Mouse (Mus musculus): Measurements from ENCODE around the gene Ddx42. TPM values are rescaled to one million over a fixed set of nuclear protein-coding genes. Genes with fewer than 3 reads are reported as not detected.
A peak's percentile ranks its signal among the peaks of the same experiment; 100 is the strongest.

The Ddx42 gene
- 58.1 and 66.2 TPM in 2 replicates for polyA plus RNA-seq (2015; fragmentation: Nextera tagmentation; extraction: Ambion mirVana)

DNA sequence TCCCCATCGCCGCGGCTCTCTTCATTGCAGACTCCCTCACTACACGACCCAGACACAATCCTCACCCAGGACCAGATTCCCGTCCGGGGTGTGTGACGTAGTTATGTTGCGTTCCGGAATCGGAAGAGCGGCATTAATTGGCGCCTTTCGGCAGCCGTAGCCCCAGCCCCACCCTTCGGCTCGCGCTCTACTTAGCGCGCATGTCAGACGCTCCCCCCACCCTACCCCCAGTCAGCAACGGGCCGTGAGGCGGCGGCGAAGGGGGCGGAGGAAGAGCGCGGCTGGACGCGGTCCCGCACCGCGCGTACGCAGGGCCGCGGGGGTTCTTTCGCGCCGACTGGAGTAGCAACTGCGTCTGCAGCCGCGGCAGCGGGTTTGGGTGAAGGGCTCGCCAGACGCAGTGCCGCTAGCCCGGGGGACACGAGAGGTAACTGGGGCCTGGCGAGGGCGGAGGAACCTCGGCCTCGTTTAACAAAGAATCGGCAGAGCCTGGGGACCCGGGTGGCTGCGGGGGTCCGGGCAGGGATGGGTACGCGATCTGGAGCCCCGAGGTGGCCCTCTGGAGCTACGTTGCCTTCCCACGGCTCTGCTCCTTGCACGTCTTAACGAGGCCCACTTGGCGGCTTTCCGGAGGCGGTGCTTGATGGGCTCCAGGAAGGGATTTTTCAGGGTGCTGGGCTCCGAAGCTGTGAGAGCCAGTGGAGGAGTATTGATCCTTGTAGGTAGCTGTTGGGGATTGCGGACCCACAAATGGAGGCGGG, at the start of gene Ddx42:
TSS of gene Ddx42 (plus strand) at position 197 of the 761 bp plus-strand sequence.
- ATAC-seq (ENCODE audit: insufficient read depth, low FRiP score, low read depth): peak; percentile 90
- H3K9ac ChIP-seq: peak within 1 kb of the TSS; percentile 98
- peaks cover 16% of the 10 kb centered on the region for H3K4me1 ChIP-seq
- peak within 1 kb of the TSS; percentile 98 for H3K27ac ChIP-seq
- no peaks in the 10 kb centered on the region for H3K27me3 ChIP-seq (replicated peaks)
- 0 out of 2 replicates have a peak, but pooled peaks cover 3% of the 10 kb centered on the region for H3K36me3 ChIP-seq
- WGBS: under 1% methylated on average over 70 of the region's 70 CpGs
- H3K9me3 ChIP-seq: no peaks in the 10 kb centered on the region
- H3K4me2 ChIP-seq: peak within 1 kb of the TSS; percentile 57
- peak within 1 kb of the TSS; percentile 96 for H3K4me3 ChIP-seq (replicated peaks)

DNA sequence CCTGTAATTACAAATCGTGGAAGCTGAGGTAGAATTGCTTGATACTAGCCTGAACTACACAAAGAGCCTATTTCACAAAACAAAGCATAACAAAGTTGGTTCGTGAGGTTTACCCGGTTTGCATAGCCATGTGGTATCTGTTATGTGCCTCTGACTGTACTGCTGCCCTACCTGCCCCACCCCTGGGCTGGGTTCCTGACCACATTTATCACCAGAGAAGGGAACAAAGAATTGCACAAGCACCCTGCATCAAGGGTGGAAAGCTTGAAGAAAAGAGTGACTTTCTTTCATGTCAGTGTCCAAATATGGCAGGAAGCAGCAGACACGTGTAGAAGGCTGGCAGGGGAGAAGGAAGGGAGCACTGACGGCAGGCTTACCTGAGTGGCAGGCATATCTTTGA, 49.3 kb upstream of the Ddx42 start:
- Histone ChIP-seq H3K4me1 (no peaks in the 10 kb centered on the region), H3K27ac (peak overlapping the region; percentile 48), H3K4me2 (no peak overlapping the region), H3K27me3 (replicated peaks) (no peaks in the 10 kb centered on the region), H3K9ac (no peak overlapping the region), H3K36me3 (peaks cover 8% of the 10 kb centered on the region; the same call in 1 of the 2 replicates), H3K9me3 (no peaks in the 10 kb centered on the region), H3K4me3 (replicated peaks) (no peak overlapping the region)
- ATAC-seq (ENCODE audit: insufficient read depth, low FRiP score, low read depth): 0 out of 2 replicates have a peak, but pooled peaks have one; percentile 50
- 65% methylated on average over 5 of the region's 5 CpGs for WGBS

DNA sequence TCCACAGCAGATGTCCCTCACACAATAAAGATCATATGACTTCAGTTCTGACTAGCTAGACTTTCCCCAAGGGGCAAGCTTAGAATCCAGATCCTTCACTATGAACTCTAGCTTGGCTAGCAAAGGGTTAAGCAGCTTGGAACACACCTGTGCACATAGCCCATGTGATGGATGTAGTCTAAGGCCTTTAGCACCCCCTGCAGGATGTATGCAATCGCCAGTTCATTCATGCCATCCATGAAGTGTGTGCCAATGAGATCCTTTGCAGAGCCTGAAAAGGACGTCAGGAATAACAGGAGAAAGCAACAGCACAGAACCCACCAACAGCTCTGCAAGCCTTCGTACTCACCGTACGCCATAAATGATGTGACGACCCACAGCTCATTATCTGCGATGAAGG, 45.9 kb upstream of the Ddx42 start:
- H3K9ac ChIP-seq: no peak overlapping the region
- H3K9me3 ChIP-seq: no peaks in the 10 kb centered on the region
- no peak overlapping the region for H3K4me3 ChIP-seq (replicated peaks)
- peak; percentile 48; the same call in 1 of the 2 replicates for ATAC-seq (ENCODE audit: insufficient read depth, low FRiP score, low read depth)
- peaks cover 4% of the 10 kb centered on the region; the same call in 1 of the 2 replicates for H3K36me3 ChIP-seq
- whole genome bisulfite sequencing: 77% methylated on average over 7 of the region's 7 CpGs
- no peak overlapping the region for H3K4me2 ChIP-seq
- no peaks in the 10 kb centered on the region for H3K27me3 ChIP-seq (replicated peaks)
- no peak overlapping the region for H3K27ac ChIP-seq
- H3K4me1 ChIP-seq: no peaks in the 10 kb centered on the region

DNA sequence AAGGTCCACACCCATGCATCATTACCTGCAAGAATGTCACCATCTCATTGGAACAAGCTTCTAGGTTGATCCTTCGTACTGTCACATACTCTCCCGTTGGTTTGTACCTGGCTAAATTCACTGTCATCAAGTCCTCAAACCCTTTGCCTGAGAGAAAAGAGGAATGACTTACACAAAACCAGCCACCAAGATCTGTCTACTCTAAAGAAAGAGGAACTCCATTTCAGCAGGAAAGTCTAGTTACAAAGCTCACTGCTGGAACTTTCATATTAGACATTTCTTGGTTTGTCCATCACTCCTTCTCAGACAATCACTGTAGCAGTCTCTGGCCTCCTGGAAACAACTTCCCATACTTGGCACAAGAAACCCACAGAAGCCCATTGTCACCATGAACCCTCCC, 43.5 kb upstream of the Ddx42 start:
- H3K27ac ChIP-seq: no peak overlapping the region
- H3K4me1 ChIP-seq: no peaks in the 10 kb centered on the region
- H3K4me3 ChIP-seq (replicated peaks): no peak overlapping the region
- H3K9ac ChIP-seq: no peak overlapping the region
- no peaks in the 10 kb centered on the region for H3K9me3 ChIP-seq
- peaks cover 4% of the 10 kb centered on the region; the same call in 1 of the 2 replicates for H3K36me3 ChIP-seq
- no peak overlapping the region for H3K4me2 ChIP-seq
- WGBS: 84% methylated on average over 2 of the region's 2 CpGs
- ATAC-seq (ENCODE audit: insufficient read depth, low FRiP score, low read depth): no peak
- H3K27me3 ChIP-seq (replicated peaks): no peaks in the 10 kb centered on the region

DNA sequence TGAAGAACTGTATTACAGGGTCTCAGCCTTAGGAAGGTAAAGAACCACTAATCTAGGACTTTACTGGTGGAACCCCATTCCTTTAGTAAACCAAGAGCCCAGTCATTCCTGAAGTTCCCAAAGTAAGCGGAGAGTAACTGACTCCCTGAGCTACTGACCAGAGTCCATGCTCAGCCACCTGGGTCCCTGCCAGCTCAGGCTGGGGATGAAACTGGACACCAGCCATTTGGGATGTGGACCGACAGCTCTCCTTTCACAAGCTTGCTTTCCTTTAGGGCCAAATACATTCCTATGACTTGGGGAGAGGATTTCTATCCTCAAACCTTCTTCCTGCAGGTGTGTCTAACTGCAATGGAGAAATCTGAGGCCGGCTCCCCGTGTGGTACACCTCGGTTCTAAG, 42.4 kb upstream of the Ddx42 start:
- H3K27me3 ChIP-seq (replicated peaks): no peaks in the 10 kb centered on the region
- no peak overlapping the region for H3K27ac ChIP-seq
- H3K4me3 ChIP-seq (replicated peaks): no peak overlapping the region
- H3K9ac ChIP-seq: no peak overlapping the region
- 73% methylated on average over 5 of the region's 5 CpGs for WGBS
- no peaks in the 10 kb centered on the region for H3K4me1 ChIP-seq
- no peak overlapping the region for H3K4me2 ChIP-seq
- no peak for ATAC-seq (ENCODE audit: insufficient read depth, low FRiP score, low read depth)
- peaks cover 4% of the 10 kb centered on the region; the same call in 1 of the 2 replicates for H3K36me3 ChIP-seq
- H3K9me3 ChIP-seq: no peaks in the 10 kb centered on the region

DNA sequence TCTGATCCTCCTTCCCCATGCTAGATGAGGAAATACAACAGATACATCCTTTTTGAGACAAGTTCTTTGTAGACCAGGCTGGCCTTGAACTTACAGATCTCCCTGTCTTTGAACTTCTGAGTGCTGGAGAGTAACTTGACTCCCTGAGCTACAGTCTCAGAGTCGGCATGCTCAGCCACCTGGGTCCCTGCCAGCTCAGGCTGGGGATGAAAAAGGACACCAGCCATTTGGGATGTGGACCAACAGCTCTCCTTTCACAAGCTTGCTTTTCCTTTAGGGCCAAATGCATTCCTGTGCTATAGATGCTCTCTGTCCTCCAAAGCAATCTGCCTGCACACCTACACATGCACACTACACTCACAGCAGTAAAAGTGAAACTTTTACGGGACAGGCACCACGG, 41.6 kb upstream of the Ddx42 start:
- Histone ChIP-seq H3K9ac (no peak overlapping the region), H3K9me3 (no peaks in the 10 kb centered on the region), H3K4me3 (replicated peaks) (no peak overlapping the region), H3K27ac (no peak overlapping the region), H3K27me3 (replicated peaks) (no peaks in the 10 kb centered on the region), H3K4me1 (no peaks in the 10 kb centered on the region), H3K36me3 (peaks cover 4% of the 10 kb centered on the region; the same call in 1 of the 2 replicates), H3K4me2 (no peak overlapping the region)
- 55% methylated on average over 3 of the region's 3 CpGs for WGBS
- no peak for ATAC-seq (ENCODE audit: insufficient read depth, low FRiP score, low read depth)

DNA sequence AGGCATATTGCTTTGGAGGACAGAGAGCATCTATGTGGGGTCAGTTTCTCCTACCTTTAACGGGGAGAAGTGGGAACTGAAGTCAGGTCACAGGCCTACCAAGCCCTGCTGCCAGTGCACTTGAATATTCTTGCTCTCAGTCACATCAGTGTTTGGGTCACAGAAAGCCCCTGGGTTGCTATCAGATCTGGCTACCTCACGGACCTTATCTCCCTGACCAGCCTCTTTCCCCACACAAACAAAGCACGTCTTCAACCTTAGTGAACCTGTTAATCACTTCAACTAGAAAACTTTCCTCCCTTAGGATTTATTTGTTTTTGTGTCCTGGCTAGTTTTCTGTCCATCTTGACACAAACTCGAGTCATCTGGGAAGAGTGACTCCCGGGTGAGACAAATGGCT, 40.4 kb upstream of the Ddx42 start:
- Histone ChIP-seq H3K9me3 (no peaks in the 10 kb centered on the region), H3K36me3 (peaks cover 4% of the 10 kb centered on the region; the same call in 1 of the 2 replicates), H3K4me1 (no peaks in the 10 kb centered on the region), H3K27ac (no peak overlapping the region), H3K9ac (no peak overlapping the region), H3K27me3 (replicated peaks) (no peaks in the 10 kb centered on the region), H3K4me2 (no peak overlapping the region), H3K4me3 (replicated peaks) (no peak overlapping the region)
- 60% methylated on average over 5 of the region's 5 CpGs for WGBS
- ATAC-seq (ENCODE audit: insufficient read depth, low FRiP score, low read depth): no peak

DNA sequence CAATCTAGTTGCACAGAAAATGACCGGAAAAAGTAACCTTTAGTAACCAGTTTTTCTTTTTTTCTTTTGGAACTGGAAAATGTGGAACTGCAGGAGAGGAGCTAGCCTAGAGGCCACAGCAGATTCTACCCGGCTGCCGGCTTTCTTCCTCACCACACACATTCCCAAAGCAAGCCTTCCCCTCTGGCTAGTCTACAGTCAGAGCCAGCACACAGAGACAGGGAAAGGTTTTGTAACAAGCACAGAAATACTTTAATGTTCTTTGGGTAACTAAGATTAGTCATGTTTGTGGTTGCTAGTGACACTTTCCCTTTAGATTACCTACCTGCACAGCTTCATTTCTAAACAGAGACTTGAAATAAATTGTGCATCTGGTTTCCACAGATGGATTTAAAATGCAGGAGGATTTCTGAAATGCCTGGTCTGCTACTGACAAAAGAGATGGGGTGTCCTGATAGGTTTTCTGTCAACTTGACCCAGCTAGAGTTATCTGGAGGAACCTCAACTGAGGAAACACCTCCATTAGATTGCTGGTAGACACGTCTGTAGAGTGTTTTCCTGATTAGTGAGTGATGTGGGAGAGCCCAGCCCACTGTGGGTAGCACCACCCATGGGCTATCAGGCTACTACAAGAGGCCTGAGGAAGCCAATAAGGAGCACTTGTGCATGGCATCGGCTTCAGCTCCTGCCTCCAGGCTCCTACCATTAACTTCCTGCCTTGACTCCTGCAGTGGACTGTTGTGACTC, 38.5 kb upstream of the Ddx42 start:
- no peaks in the 10 kb centered on the region for H3K4me1 ChIP-seq
- H3K36me3 ChIP-seq: peaks cover 7% of the 10 kb centered on the region; the same call in 1 of the 2 replicates
- WGBS: 68% methylated on average over 5 of the region's 5 CpGs
- no peak overlapping the region for H3K4me2 ChIP-seq
- peak; percentile 47; the same call in 1 of the 2 replicates for ATAC-seq (ENCODE audit: insufficient read depth, low FRiP score, low read depth)
- H3K4me3 ChIP-seq (replicated peaks): no peak overlapping the region
- H3K9me3 ChIP-seq: no peaks in the 10 kb centered on the region
- no peak overlapping the region for H3K9ac ChIP-seq
- H3K27me3 ChIP-seq (replicated peaks): no peaks in the 10 kb centered on the region
- H3K27ac ChIP-seq: no peak overlapping the region

DNA sequence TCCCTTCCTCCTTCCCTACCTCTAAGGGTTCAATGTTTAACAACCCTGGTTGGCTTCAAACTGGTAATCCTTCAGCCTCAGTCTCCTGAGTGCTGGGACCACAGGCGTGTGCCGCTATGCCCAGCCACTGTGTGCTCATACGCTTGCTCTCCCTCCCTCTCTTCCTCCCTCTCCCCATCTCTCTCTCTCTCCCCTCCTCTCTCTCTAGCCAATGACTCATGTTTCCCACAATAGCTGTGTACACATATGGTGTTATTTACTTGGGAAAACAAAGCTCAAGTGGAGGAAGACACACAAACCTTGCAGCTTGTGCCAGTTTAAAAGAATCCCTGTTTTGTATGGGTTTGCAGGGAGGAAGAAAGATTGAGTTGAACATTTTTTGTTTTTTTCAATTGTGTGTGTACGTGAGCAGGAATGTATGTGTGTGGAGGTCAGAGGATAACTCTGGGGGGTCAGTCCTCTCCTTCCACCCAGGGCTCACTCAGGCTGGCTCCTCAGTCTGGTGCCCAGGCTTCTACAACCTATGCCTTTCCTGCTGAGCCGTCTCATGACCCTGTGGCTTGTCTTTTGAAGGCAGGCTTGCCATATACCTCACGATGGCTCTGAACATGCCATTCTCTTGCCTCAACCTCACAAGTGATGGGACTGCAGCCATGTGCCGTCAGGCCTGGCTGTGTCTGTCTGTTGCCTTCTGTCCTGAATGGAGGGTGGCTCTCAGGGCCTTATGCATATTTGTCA, 36.8 kb upstream of the Ddx42 start:
- Histone ChIP-seq H3K36me3 (0 out of 2 replicates have a peak, but pooled peaks cover 3% of the 10 kb centered on the region), H3K4me3 (replicated peaks) (no peak overlapping the region), H3K9me3 (no peaks in the 10 kb centered on the region), H3K27me3 (replicated peaks) (no peaks in the 10 kb centered on the region), H3K4me1 (no peaks in the 10 kb centered on the region), H3K4me2 (no peak overlapping the region), H3K9ac (no peak overlapping the region), H3K27ac (no peak overlapping the region)
- 67% methylated on average over 7 of the region's 7 CpGs for WGBS
- ATAC-seq (ENCODE audit: insufficient read depth, low FRiP score, low read depth): no peak

DNA sequence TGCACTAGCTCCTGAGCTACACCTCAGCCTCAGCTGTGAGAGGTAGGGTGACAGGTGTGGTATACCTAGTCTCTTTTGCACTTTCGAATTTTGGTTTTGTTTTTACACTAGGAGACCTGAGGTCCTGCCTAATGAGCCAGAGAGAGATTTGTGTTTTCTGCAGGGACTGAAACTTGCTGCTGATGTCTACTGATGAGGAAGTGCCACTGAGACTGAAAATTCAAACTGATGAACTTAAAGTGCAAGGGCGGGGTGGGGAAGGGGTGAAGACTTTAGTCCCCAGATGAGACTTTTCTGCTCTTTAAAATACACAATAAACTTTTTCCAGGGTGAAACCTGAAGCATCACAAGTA, 36.3 kb upstream of the Ddx42 start:
- H3K4me3 ChIP-seq (replicated peaks): no peak overlapping the region
- no peak overlapping the region for H3K9ac ChIP-seq
- H3K9me3 ChIP-seq: no peaks in the 10 kb centered on the region
- no peak for ATAC-seq (ENCODE audit: insufficient read depth, low FRiP score, low read depth)
- no peak overlapping the region for H3K4me2 ChIP-seq
- H3K4me1 ChIP-seq: no peaks in the 10 kb centered on the region
- no peaks in the 10 kb centered on the region for H3K27me3 ChIP-seq (replicated peaks)
- 0 out of 2 replicates have a peak, but pooled peaks cover 3% of the 10 kb centered on the region for H3K36me3 ChIP-seq
- 92% methylated on average over 2 of the region's 2 CpGs for WGBS
- no peak overlapping the region for H3K27ac ChIP-seq

DNA sequence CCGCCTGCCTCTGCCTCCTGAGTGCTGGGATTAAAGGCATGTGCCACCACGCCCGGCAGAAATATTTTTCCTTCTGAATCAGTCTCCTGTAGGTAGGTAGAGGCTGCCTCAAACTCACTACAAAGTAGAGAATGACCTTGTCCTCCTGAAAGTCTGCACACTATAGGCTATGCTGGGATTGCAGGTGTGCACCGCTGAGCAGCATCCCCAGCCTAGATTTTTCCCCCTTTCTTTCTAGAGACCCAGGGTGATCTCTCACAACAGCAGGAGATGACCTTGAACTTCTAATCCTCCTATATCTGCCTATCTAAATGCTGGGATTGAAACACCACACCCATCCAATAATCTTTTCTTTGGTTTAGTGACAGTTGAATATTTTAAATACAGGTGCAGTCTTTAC, 29.4 kb upstream of the Ddx42 start:
- no peak for ATAC-seq (ENCODE audit: insufficient read depth, low FRiP score, low read depth)

More for the DNA sequence above, 29.4 kb upstream of the Ddx42 start:
- Histone ChIP-seq H3K9ac (no peak overlapping the region), H3K4me1 (0 out of 2 replicates have a peak, but pooled peaks cover 3% of the 10 kb centered on the region), H3K27me3 (replicated peaks) (no peaks in the 10 kb centered on the region), H3K4me3 (replicated peaks) (no peak overlapping the region), H3K27ac (no peak overlapping the region), H3K36me3 (no peaks in the 10 kb centered on the region), H3K9me3 (no peaks in the 10 kb centered on the region), H3K4me2 (no peak overlapping the region)
- WGBS: 92% methylated on average over 4 of the region's 4 CpGs
